Mouse (Mus musculus) cerebellum, adult 2 months (tissue): ENCODE data around the gene Ghdc.

Experiments used
- CTCF ChIP-seq: fragments of 200-500 bp; IDR thresholded peaks from 2 replicates; pipeline ENCODE4 v1.5.1; 2011; ENCODE audit warnings: low read depth, mild to moderate bottlenecking, control low read depth, low read length, moderate library complexity, borderline replicate concordance; ENCODE audit not compliant: insufficient read depth
- POLR2A ChIP-seq: fragments of 200-500 bp; IDR thresholded peaks from 2 replicates; pipeline ENCODE4 v1.6.1; 2011; ENCODE audit warnings: low read length, control low read depth, borderline replicate concordance; ENCODE audit not compliant: insufficient read depth

GRCm38 (mm10) chr11:100767871-100768270, 2.9 kb downstream of the Ghdc start:
- no peak for TF ChIP-seq POLR2A
- no peak for TF ChIP-seq CTCF
